Mouse (Mus musculus) retina, embryonic 14.5 days (tissue): ENCODE data around the gene Unc93b1.

ENCODE experiments used
- DNase-seq: peaks from one replicate; pipeline ENCODE4 v3.0.0-alpha.2; 2015; ENCODE audit warnings: low spot score

Gene Unc93b1

DNA sequence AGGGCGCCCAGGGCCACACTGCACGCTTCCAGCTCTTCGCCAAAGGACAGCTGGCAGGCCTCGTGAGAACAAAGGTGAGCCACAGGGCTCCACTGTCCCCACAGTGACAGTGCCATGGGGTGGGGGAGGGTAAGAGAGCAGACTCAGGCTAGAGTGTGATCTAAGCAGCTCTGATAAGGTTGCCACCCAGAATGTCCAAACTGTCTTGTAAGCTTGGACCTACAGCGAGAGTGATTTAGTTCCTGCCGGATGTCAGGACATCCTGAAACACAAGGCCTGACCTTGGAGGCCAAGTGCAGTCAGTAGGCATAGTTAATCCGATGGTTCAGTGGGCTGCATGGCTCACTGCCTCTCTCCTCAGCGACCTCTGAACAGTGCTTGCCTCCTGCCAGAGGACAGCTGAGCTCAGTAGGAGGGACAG lies 50.3 kb downstream of the Unc93b1 start:
- DNase-seq, result peak; percentile 74

DNA sequence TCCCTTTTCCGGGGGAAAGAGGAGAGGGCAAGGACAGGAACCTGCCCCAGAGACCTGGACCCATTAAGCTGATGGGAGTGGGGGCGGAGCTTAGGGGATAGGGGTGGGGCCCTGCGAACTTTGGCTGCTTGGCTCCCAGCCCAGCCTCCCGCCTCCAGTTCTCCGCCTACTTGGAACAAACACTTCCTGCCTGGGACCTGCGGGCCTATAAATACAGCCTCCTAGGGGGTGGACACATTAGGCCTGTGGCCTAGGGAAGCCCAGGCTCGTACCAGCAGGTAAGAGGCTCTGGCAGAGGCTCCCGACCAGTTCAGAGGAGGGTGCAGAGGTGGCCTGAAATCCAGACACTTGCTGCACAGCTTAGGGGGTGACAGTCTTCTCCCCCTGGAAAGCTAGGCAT lies 51.3 kb downstream of the Unc93b1 start, which contains the start of gene Acy3:
Gene Acy3 (plus strand): TSS at position 237 of the 400 bp plus-strand sequence.
- DNase-seq, result peak; percentile 54

DNA sequence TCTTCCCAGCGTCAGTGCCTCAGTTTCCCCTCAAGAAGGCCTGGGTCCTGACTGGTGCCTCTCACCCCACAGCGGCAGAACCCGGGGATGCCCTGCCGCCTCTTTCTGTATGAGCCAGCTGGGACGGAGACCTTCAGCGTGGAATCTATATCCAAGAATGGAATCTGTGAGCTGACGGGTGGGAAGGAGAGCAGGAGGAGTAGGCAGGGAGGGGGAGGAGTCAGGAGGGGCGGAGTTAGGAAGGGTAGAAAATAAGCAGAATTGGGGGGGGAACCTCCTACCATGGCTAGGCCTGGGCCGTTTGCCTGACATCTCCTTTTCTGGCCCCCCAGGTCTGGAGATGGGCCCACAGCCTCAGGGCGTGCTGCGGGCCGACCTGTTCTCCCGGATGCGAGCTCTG lies 53.1 kb downstream of the Unc93b1 start:
- no peak for DNase-seq

- peak; percentile 33 for DNase-seq
These were observed 53.8 kb downstream of the Unc93b1 start for GRCm38 (mm10) chr19:3988750-3989149.

GRCm38 (mm10) chr19:3990804-3991203 lies 55.8 kb downstream of the Unc93b1 start:
- no peak for DNase-seq

DNA sequence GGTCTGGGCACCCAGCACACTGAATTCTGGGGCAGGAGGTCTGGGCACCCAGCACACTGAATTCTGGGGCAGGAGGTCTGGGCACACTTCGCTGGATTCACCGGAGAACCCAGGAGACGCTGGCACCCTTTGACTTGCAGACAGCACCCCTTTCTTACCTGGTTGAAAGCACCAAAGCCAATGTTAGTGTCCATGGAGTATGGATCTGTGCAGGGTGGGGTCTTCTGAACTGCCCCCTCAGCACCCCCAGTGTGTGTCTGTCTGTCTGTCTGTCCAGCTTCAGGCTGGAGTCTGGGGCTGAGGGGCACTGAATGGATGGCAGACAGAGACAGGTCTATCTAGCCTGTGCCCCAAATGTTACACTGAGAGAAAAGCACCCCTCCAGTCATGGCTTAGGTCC lies 56.6 kb downstream of the Unc93b1 start:
- DNase-seq, result no peak

GRCm38 (mm10) chr19:3991966-3992365 lies 57.0 kb downstream of the Unc93b1 start:
- DNase-seq, result no peak

DNA sequence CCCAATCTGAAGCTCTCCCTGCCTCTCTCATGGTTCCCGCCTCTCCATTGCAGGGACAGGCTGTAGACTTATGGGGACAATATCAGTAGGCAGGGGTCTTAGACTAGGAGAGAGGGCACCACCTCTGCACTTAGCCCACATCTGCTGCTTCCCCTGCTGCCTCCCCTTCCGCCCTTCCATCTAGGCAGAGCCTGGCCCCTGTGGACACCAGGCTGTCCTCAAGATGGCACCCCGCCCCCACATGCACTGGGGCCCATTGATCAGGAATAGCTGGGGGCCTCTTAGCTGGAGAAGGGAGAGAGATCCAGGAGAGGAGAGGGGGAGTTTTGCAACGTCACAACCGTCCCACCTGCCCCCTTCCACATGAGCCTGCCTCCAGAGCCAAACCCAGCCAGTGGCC lies 57.4 kb downstream of the Unc93b1 start, which contains the start of gene Tbx10:
Gene Tbx10 (plus strand): TSS at position 337 of the 400 bp plus-strand sequence.
- no peak for DNase-seq

- no peak for DNase-seq
These were observed 59.9 kb downstream of the Unc93b1 start for GRCm38 (mm10) chr19:3994932-3995331.

DNA sequence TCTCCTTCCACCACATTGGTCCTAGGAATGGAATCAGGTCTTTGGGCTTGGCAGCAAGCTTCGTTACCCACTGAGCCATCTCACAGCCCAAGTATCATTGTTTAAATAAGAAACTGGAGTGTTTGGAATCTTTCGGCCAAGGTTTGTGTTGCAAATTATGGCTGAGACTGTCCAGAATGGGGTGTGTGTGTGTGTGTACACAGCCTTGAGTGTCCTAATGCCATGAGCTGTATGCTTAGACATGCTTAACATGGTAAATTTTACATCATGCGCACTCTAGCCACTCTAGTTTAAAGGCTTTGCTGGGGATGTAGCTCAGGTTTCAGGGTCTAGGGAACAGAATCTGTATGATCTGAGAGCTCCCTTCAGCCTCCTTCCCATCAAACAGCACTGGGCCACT lies 60.5 kb downstream of the Unc93b1 start:
- DNase-seq, result no peak

DNA sequence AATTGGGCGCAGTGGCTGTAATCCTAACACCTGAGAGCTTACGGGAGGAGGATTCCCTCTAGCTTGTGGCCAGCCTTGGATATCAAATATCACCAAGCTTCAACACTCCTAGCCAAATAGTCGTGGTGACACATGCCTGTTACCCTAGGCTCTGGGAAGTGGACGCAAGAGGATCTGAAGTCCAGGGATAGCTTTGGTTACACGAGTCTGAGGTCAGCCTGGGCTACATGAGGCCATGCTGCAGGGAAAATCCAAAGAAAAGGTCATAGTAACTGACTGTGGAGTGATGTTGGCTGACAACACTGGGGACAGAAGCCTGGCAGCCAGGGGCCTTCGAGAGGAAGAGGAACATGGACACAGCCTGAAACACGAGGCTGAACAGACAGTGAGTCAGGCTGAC lies 61.1 kb downstream of the Unc93b1 start:
- DNase-seq, result no peak

GRCm38 (mm10) chr19:3996747-3997146 lies 61.8 kb downstream of the Unc93b1 start:
- DNase-seq, result no peak

DNA sequence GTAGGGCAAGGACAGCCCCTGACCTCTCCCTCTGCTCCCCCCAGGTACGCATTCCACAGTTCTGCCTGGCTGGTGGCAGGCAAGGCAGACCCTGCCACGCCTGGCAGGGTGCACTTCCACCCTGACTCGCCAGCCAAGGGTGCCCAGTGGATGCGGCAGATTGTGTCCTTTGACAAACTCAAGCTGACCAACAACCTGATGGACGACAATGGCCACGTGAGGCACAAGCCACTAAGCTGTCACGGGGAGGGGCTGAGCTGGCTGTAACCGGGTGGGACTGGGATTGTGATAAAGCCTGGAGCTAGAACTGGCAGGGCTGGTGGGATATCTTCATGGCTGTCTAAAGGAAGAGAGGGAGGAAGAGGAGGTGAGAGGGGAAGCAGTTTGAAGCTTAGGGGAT lies 62.2 kb downstream of the Unc93b1 start:
- DNase-seq, result no peak

GRCm38 (mm10) chr19:3998335-3998734 lies 63.3 kb downstream of the Unc93b1 start:
- no peak for DNase-seq
